Mouse (Mus musculus): Measurements from ENCODE around the gene Tmem120b. TPM values are rescaled to one million over a fixed set of nuclear protein-coding genes. Genes with fewer than 3 reads are reported as not detected.

The Tmem120b gene
- polyA plus RNA-seq, 1 experiment from 2014 or later: 12.9 TPM

DNA sequence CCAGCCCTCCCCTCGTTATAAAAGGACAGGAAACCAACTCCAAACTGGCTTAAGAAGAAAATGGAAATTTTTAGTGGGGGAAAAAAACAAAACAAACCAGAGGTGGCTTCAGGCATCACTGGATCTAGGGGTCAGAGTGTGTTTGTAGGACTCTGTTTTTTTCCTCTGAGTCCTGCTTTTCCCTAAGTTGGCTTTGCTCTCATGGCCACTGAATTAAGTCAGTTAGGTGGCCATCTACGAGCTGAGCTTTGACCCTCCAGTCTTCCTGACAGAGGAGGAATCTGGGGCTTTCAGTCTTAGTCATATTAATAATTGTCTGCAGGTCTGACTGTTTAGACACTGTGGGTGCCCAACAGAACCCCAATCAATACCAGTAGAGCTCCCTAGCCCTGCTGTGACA lies 30.3 kb downstream of the Tmem120b start:
- Histone ChIP-seq H3K4me1 (no peaks in the 10 kb centered on the region), H3K36me3 (no peaks in the 10 kb centered on the region), H3K9ac (no peak overlapping the region), H3K4me3 (replicated peaks) (no peak overlapping the region), H3K4me2 (no peak overlapping the region), H3K9me3 (no peaks in the 10 kb centered on the region), H3K27ac (no peak overlapping the region), H3K27me3 (replicated peaks) (no peaks in the 10 kb centered on the region)
- WGBS: 84% methylated on average over 2 of the region's 2 CpGs
- ATAC-seq (ENCODE audit: insufficient read depth, low FRiP score, low read depth): no peak

DNA sequence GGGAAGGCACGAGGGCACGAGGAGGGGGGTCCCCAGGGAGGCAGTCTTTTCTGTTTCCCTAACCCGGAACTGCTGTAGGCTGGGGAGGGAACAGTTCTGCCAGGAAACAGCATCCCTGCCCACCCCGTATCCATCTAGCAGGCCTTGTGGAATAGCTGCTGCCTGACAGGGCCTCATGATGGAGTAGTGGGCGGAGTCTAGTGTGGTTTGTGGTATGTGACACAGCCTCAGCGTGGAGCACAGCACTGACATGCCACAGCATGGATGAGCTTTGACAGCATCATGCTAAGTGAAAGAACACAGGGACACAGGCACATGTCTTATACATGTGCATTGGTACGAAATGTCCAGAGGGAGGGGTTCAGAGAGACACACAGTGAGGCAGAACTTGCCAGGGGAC lies 34.2 kb downstream of the Tmem120b start:
- Histone ChIP-seq H3K4me1 (0 out of 2 replicates have a peak, but pooled peaks cover 2% of the 10 kb centered on the region), H3K4me2 (no peak overlapping the region), H3K27me3 (replicated peaks) (no peaks in the 10 kb centered on the region), H3K27ac (no peak overlapping the region), H3K9me3 (no peaks in the 10 kb centered on the region), H3K9ac (no peak overlapping the region), H3K4me3 (replicated peaks) (no peak overlapping the region), H3K36me3 (no peaks in the 10 kb centered on the region)
- ATAC-seq (ENCODE audit: insufficient read depth, low FRiP score, low read depth): no peak
- 46% methylated on average over 7 of the region's 7 CpGs for WGBS

DNA sequence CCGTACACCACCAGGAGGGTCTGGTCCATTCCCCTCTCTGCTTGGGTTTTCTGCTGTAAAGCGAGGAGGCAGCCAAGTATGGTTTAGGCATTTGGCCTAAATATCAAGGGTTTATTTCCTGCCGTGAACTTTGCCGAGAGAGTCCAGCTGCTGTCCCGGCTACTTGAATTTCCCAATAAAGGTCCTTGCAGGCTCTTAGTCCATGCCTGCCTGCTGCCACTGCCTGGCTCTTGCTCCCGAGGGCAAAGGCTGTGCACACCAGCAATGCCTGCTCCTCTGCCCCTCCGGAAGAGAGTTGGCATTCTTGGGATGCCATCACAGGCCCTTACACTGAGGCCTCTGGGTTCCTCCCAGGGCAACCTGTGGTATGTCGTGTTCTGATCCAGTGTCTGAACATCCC lies 35.3 kb downstream of the Tmem120b start:
- WGBS: 58% methylated on average over 8 of the region's 8 CpGs
- H3K9ac ChIP-seq: no peak overlapping the region
- no peak for ATAC-seq (ENCODE audit: insufficient read depth, low FRiP score, low read depth)
- no peak overlapping the region for H3K4me3 ChIP-seq (replicated peaks)
- H3K27me3 ChIP-seq (replicated peaks): no peaks in the 10 kb centered on the region
- H3K4me2 ChIP-seq: no peak overlapping the region
- H3K4me1 ChIP-seq: 0 out of 2 replicates have a peak, but pooled peaks cover 2% of the 10 kb centered on the region
- H3K27ac ChIP-seq: no peak overlapping the region; the same call in 1 of the 2 replicates
- H3K9me3 ChIP-seq: no peaks in the 10 kb centered on the region
- no peaks in the 10 kb centered on the region for H3K36me3 ChIP-seq

DNA sequence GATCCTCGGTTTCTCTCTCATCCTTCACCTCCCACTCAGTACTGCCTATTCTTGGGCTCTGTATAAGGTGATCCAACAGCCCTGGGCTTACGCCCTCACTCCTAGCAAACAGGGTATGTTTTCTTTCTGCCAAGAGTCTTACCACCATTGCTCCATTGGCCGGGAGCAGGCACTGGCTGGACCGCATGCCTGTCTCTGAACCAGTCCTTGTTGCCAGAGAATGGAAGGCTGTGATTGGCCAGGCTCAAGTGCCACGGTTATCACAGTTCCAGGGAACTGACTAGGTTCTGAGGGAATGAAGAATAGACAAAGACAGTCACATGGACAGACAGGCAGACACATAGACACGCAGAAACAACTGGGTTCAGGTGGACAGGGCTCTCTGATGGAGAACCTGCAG lies 36.6 kb downstream of the Tmem120b start:
- no peak overlapping the region for H3K4me2 ChIP-seq
- 81% methylated on average over 6 of the region's 6 CpGs for WGBS
- H3K9ac ChIP-seq: no peak overlapping the region
- H3K4me3 ChIP-seq (replicated peaks): no peak overlapping the region
- no peaks in the 10 kb centered on the region for H3K9me3 ChIP-seq
- ATAC-seq (ENCODE audit: insufficient read depth, low FRiP score, low read depth): no peak
- H3K27ac ChIP-seq: no peak overlapping the region
- H3K4me1 ChIP-seq: 0 out of 2 replicates have a peak, but pooled peaks cover 7% of the 10 kb centered on the region
- no peaks in the 10 kb centered on the region for H3K36me3 ChIP-seq
- no peaks in the 10 kb centered on the region for H3K27me3 ChIP-seq (replicated peaks)

DNA sequence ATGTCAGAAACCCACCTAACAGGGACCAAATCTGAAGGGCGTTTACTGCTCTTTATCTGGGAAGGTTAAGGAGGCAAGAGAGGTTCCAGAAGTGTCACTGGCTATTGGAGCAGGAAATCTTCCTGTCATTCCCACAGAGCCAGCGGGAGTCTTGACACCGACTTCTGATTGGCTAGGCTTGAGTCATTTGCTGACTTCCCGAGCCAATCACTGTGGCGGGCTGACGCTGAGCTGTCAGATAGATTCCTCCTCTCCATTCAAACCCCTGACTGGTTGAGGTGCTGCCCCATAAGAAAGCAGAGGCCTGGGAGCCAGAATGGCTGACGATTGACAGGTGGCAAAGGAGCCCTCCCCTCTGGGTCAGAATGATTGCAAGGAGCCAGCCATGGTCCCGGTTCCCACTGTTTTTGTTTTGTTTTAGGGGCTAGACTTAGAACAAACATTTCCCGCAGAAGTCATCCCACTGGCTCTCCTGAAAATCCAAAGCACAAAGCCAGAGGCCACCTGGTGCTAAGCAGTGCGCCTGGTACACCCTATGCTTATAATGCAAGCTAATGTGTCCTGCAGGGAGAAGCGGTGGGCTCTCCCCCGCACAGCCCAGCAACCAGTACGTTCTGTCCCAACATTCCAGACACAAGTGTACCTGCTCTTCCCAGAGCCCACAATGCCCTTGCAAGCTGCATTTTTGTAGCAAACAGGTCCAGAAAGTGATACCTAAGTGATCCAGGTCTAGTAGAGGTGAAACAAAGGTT lies 41.4 kb downstream of the Tmem120b start:
- H3K4me3 ChIP-seq (replicated peaks): no peak overlapping the region
- WGBS: 36% methylated on average over 13 of the region's 13 CpGs
- H3K27me3 ChIP-seq (replicated peaks): no peaks in the 10 kb centered on the region
- H3K9me3 ChIP-seq: no peaks in the 10 kb centered on the region
- no peak overlapping the region for H3K9ac ChIP-seq
- ATAC-seq (ENCODE audit: insufficient read depth, low FRiP score, low read depth): no peak
- no peaks in the 10 kb centered on the region for H3K36me3 ChIP-seq
- H3K4me1 ChIP-seq: 0 out of 2 replicates have a peak, but pooled peaks cover 5% of the 10 kb centered on the region
- no peak overlapping the region for H3K4me2 ChIP-seq
- H3K27ac ChIP-seq: no peak overlapping the region

- H3K4me2 ChIP-seq: no peak overlapping the region
- H3K27me3 ChIP-seq (replicated peaks): no peaks in the 10 kb centered on the region
- H3K9me3 ChIP-seq: no peaks in the 10 kb centered on the region
- no peaks in the 10 kb centered on the region for H3K36me3 ChIP-seq
- H3K4me3 ChIP-seq (replicated peaks): no peak overlapping the region
- WGBS: 81% methylated on average over 13 of the region's 13 CpGs
- no peak overlapping the region for H3K9ac ChIP-seq
- no peak for ATAC-seq (ENCODE audit: insufficient read depth, low FRiP score, low read depth)
- H3K27ac ChIP-seq: no peak overlapping the region
- H3K4me1 ChIP-seq: 0 out of 2 replicates have a peak, but pooled peaks cover 5% of the 10 kb centered on the region
Measured at GRCm38 (mm10) chr5:123110296-123110721, 42.1 kb downstream of the Tmem120b start.

DNA sequence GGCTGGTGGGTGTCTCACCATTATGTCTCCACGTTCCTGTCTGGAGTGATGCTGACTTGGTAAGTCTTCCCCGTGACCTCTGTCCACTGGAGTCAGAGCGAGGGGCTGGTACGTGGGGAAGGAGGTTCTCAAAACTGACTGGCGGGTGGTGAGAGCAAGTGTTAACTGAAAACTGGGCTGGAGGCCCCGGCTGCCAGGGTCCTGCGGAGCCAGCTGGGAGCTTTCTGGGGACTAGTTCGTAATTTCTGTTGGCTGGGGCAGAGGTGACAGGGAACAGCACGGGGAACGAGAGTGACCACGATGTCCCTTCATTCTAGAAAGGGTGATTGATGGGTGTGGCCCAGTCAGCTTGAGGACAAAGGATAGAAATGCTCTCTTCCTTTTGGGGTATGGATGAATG lies 45.9 kb downstream of the Tmem120b start:
- ATAC-seq (ENCODE audit: insufficient read depth, low FRiP score, low read depth): no peak
- Histone ChIP-seq H3K27me3 (replicated peaks) (no peaks in the 10 kb centered on the region), H3K4me2 (no peak overlapping the region), H3K9ac (no peak overlapping the region), H3K4me3 (replicated peaks) (no peak overlapping the region), H3K27ac (no peak overlapping the region), H3K36me3 (no peaks in the 10 kb centered on the region; the same call in 1 of the 2 replicates), H3K4me1 (0 out of 2 replicates have a peak, but pooled peaks cover 8% of the 10 kb centered on the region), H3K9me3 (no peaks in the 10 kb centered on the region)
- WGBS: 58% methylated on average over 11 of the region's 11 CpGs

DNA sequence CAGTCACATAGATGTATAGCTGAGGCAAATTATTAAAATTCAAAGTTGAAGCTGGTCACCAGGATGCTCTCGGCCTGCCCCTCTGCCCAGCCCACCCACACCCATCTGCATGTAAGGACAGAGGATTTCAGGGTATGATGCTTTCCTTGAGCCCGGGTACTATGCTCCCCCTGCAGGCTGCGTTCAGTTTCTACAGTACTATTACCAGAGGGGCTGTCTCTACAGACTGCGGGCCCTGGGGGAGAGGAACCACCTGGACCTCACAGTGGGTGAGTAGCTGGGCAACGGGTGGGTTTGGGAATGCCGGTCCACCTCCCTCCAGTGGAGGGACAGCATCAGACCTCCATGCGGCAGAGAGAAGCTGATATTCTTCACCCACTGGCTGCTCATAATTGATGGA lies 46.7 kb downstream of the Tmem120b start:
- Histone ChIP-seq H3K4me1 (0 out of 2 replicates have a peak, but pooled peaks cover 3% of the 10 kb centered on the region), H3K36me3 (no peaks in the 10 kb centered on the region; the same call in 1 of the 2 replicates), H3K27me3 (replicated peaks) (no peaks in the 10 kb centered on the region), H3K9me3 (no peaks in the 10 kb centered on the region), H3K4me3 (replicated peaks) (no peak overlapping the region), H3K27ac (no peak overlapping the region), H3K4me2 (no peak overlapping the region), H3K9ac (no peak overlapping the region)
- ATAC-seq (ENCODE audit: insufficient read depth, low FRiP score, low read depth): no peak
- WGBS: 32% methylated on average over 7 of the region's 7 CpGs

GRCm38 (mm10) chr5:123116080-123116479 lies 47.9 kb downstream of the Tmem120b start:
- Histone ChIP-seq H3K36me3 (no peaks in the 10 kb centered on the region; the same call in 1 of the 2 replicates), H3K4me3 (replicated peaks) (no peak overlapping the region), H3K4me2 (no peak overlapping the region), H3K27ac (no peak overlapping the region), H3K9me3 (no peaks in the 10 kb centered on the region), H3K27me3 (replicated peaks) (no peaks in the 10 kb centered on the region), H3K9ac (no peak overlapping the region), H3K4me1 (0 out of 2 replicates have a peak, but pooled peaks cover 3% of the 10 kb centered on the region)
- WGBS: 58% methylated on average over 8 of the region's 8 CpGs
- ATAC-seq (ENCODE audit: insufficient read depth, low FRiP score, low read depth): no peak

DNA sequence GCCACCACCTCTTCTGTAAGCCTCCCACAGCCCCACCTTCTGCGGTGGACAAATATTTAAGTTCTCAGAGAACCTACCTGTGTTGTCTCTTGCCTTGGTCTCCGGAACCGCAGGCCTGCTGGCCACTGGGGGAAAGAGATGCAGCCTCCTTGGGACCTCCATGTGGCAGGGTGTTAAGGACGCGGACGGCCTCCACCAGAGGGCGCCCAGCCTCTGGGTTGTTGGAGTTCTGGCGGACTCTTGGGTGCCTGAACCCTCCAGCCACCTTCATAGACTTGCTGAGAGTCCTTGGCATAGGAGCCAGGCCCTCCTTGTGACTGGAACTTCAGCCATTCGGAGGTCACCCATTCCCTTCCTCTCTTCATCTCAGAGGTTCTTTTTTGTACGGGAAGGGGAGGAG lies 49.0 kb downstream of the Tmem120b start:
- Histone ChIP-seq H3K9ac (no peak overlapping the region), H3K36me3 (no peaks in the 10 kb centered on the region; the same call in 1 of the 2 replicates), H3K27me3 (replicated peaks) (no peaks in the 10 kb centered on the region), H3K4me1 (0 out of 2 replicates have a peak, but pooled peaks cover 3% of the 10 kb centered on the region), H3K27ac (no peak overlapping the region), H3K9me3 (no peaks in the 10 kb centered on the region), H3K4me2 (no peak overlapping the region), H3K4me3 (replicated peaks) (no peak overlapping the region)
- 11% methylated on average over 10 of the region's 10 CpGs for WGBS
- peak; percentile 54; the same call in 1 of the 2 replicates for ATAC-seq (ENCODE audit: insufficient read depth, low FRiP score, low read depth)

GRCm38 (mm10) chr5:123117773-123118172 lies 49.6 kb downstream of the Tmem120b start:
- no peak overlapping the region for H3K27ac ChIP-seq
- H3K36me3 ChIP-seq: no peaks in the 10 kb centered on the region; the same call in 1 of the 2 replicates
- no peak overlapping the region for H3K4me3 ChIP-seq (replicated peaks)
- 0 out of 2 replicates have a peak, but pooled peaks cover 3% of the 10 kb centered on the region for H3K4me1 ChIP-seq
- ATAC-seq (ENCODE audit: insufficient read depth, low FRiP score, low read depth): 0 out of 2 replicates have a peak, but pooled peaks have one; percentile 2
- H3K9ac ChIP-seq: no peak overlapping the region
- H3K27me3 ChIP-seq (replicated peaks): no peaks in the 10 kb centered on the region
- H3K4me2 ChIP-seq: no peak overlapping the region
- H3K9me3 ChIP-seq: no peaks in the 10 kb centered on the region
- 71% methylated on average over 8 of the region's 8 CpGs for WGBS

- ATAC-seq (ENCODE audit: insufficient read depth, low FRiP score, low read depth): no peak
- H3K36me3 ChIP-seq: no peaks in the 10 kb centered on the region; the same call in 1 of the 2 replicates
- no peak overlapping the region for H3K4me3 ChIP-seq (replicated peaks)
- 69% methylated on average over 10 of the region's 10 CpGs for WGBS
- 0 out of 2 replicates have a peak, but pooled peaks cover 3% of the 10 kb centered on the region for H3K4me1 ChIP-seq
- H3K27ac ChIP-seq: no peak overlapping the region
- no peak overlapping the region for H3K9ac ChIP-seq
- no peaks in the 10 kb centered on the region for H3K27me3 ChIP-seq (replicated peaks)
- H3K4me2 ChIP-seq: no peak overlapping the region
- H3K9me3 ChIP-seq: no peaks in the 10 kb centered on the region
Measured at GRCm38 (mm10) chr5:123118826-123119225, 50.6 kb downstream of the Tmem120b start.

Measured in stomach, embryonic 15.5 days (tissue).